Mouse (Mus musculus) heart, adult 11 months (tissue): ENCODE results near the gene Tgm4.
A peak's percentile ranks its signal among the peaks of the same experiment; 100 is the strongest.

ENCODE experiments used
- DNase-seq: peaks from one replicate; pipeline ENCODE4 v3.0.0; 2022

Tgm4 gene

DNA sequence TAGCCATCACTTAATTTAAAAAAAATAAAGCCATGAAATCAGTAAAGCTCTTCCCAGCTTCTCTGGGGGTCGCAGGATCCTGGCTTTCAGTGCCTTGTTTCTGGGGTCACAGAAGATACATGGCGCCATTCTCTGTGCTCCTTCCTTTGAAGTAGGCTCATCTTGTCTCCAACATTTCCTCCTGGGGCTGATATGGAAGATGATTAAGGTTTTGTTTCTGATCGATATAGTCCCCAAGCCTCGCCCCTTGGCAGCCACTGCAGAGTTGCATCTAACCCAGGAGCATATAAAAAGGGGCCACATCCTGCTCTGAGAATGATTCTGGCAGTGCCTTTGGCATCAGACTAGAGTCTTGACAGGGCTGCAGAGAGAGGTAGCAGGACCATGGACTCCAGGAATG lies at the start of gene Tgm4:
Gene Tgm4 (plus strand): TSS at position 301 of the 400 bp plus-strand sequence.
- no peak for DNase-seq

DNA sequence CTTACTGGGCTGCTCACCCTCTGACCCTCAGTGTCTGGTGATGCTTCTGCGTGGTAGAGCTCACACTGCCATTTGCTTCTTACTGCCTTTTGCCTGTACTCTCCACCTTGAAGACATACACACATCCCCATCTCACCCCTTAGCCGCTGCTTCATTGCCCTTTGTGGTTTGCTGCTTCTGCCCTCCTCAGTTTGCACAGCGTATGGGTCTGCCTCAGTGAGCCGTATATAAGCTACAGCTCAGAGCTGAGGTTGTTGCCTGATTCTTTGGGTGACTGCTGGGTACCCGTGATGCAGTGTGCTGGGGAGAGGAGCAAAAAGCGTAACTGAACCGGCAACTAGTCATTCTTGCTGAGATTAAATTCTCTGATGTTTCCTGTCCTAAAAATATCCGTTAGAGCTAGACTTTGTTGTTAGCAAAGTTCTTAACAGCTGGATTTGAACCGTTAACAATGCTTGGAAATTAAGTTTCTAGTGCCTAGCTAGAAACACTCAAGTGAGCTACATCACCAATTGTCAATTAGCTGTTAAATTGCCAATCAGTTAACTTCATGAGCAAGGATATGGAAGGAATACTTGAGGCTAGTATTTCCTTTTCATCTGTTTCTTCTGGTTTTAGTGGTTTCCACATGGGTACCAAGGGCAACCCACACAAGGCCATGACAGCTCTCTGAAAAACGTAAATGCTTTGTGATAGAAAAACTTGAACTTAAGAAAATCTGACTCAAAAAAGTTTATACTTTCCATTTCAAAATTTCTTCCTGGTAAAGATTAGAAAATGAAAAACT lies 35.9 kb upstream of the Tgm4 start:
- peak; percentile 84 for DNase-seq

DNA sequence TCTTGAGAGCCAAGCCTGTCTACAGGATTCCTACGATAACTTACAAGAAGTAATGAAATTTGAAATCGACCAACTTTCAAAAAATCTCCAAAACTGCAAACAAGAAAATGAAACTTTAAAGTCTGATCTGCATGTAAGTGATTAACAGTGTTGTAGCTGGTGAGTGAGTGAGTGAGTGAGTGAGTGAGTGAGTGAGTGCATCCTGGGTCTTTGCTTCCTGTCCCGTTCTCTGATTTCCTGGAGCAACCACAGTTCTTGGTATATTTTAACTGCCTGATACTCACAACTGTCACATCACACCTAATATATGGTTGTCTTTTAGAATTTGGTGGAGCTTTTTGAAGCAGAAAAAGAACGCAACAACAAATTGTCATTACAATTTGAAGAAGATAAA lies 35.3 kb upstream of the Tgm4 start:
- no peak for DNase-seq

DNA sequence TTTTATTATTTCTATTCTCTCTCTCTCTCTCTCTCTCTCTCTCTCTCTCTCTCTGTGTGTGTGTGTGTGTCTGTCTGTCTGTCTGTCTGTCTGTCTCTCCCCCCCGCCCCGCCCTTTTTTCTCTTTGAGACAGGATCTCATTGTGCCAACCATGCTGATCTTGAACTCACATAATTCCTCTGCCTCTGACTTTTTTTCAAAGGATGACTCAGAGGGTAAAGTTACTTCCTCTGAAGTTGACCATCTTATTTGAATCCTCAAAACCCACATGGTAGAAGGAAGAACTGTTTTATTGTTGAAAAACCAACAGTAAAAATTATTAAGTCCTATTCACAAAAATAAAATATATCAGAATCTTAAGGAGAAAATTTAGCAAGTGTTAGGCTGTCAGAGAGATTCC lies 29.8 kb upstream of the Tgm4 start:
- DNase-seq = no peak

DNA sequence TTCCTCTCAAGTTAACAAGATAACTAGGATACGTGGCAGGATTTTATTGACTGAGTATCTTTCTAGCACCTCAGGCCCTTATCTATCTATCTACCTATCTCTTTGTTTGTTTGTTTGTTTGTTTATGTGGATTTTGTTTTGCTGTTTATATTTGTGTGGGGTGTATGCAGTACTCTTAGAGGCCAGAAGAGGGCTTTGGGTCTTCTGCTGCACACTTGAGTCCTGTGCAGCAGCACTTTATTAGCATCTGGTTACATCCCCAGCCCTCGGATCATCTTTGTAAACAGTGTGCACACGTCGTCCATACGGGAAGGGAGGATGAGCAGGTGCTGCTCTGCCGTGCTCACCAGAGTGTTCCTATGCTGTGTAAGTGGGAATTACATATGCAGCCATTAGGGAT lies 28.5 kb upstream of the Tgm4 start:
- no peak for DNase-seq

DNA sequence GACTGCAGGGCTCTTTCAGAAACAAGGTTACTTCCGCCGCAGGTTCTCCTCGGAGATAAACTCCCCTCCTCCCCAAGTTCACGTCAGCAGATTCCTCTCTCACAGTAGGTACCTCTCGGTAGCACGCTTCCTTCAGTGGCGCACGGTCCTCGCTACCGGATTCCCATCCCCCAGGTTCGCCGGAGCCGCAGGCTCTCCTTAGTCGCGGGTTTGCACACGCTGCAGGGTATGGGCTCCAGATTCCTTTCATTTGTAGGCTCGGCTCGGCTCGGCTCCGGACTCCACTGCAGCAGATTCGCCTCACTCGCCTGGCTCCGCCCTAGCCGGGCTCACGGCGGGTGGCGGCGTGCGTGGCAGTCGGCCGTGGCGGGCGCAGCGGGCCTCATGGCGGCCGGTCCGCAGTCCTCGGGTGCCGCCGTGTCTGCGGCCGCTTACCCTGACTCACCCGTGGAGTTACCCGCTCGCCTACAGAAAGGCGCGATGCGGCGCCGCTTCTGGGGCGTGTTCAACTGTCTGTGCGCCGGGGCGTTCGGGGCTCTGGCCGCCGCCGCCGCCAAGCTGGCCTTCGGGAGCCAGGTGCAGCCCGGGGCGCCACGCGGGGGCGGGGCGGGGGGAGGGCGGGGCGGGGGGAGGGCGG lies 13.4 kb upstream of the Tgm4 start, which contains the start of gene Tmem42:
Gene Tmem42 (plus strand): TSS at position 332 of the 637 bp plus-strand sequence.
- DNase-seq = peak; percentile 99

DNA sequence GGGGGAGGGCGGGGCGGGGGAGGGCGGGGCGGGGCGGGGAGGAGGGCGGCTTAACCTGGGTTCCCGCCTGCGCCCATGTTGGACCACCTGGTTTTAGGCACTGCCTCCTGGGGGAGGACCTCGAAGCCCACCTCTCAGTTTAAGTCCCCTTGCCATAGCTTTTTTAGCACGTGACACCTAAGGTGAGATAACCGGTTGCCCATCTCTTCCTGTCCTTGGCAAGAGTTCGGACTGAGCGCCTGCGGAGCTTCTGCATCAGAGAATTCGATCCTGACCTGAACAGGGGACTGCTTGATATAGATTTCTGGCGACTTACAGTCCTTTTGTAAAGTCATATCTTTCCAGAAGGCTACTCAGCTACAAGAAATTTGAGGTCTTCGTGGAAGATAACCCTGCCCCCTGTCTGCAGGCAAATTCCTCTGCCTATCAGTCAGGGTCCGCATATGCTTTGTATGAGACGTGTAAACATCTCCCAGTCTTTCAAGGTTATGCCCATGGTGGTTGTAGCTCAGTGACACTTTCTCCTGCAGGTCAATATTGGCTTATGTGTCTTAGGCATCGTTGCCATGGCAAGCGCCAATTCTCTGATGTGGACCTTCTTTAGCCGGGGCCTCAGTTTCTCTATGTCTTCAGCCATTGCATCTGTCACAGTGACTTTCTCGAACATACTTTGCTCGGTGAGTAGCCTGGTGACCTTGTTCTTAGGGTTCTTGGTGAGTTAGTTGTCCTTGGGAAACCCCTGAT lies 12.7 kb upstream of the Tgm4 start:
- peak; percentile 89 for DNase-seq

DNA sequence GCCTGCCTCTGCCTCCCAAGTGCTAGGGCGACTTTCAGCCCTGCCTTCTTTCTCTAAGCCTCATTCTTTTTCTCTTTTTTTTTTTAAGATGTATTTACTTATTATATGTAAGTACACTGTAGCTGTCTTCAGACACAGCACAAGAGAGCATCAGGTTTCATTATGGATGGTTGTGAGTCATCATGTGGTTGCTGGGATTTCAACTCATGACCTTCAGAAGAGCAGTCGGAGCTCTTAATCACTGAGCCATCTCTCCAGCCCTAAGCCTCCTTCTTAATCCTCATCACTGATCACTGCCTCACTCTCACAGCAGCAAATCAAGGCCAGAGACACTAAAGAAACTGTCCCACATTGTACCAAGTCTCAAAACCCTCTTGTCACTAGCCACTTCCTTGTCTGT lies 10.3 kb upstream of the Tgm4 start:
- no peak for DNase-seq

DNA sequence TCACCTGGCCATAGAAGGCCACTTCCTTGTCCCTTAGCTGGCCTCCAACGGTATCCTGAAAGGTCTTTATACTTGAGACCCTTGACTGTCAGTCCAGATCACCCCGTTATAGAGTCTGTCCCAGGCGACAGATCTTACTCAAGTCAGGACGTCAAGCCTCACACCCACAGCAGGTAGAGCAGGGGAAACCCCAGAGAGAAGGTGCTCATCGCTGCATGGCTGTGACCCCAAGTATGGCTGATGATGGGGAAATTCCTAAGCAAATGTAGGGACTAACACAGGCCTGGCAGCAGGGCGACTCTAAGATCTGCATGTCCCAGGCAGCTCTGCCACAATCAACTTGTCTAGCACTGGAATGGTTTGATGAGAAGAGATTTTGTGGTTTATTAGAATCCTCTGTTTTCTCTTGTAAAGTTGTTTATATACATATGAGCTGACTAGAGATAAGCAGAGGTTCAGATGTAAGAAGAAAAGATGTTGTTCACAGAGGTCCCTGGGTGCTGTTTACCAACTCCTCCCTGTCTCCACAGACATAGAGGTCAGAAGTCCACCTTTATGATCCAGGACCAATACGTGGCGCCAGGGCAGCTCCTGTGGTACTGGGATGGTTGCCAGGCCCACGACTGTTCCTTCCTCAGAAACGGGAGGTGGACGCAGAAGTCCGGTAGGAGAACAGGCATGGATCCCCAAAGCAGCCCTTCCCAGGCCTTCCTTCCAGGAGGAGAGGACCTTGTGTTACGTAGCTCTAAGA lies 2.9 kb upstream of the Tgm4 start:
- no peak for DNase-seq

DNA sequence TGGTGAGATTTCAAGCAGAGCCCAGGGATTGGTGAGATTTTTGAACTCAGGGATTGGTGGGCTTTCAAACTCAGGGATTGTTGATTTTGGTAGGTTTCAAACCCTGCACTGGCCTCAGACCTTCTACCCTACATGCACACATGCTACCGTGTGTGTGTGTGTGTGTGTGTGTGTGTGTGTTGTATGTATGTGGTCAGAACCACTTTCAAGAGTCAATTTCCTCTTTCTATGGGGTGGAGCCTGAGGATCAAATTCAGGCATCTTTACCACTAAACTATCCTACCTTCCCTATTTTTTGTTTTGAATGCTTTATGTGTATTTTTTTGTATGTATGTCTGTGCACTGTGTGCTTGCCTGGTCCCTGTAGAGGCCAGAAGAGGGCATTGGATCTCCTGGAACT lies 13.1 kb downstream of the Tgm4 start:
- no peak for DNase-seq

DNA sequence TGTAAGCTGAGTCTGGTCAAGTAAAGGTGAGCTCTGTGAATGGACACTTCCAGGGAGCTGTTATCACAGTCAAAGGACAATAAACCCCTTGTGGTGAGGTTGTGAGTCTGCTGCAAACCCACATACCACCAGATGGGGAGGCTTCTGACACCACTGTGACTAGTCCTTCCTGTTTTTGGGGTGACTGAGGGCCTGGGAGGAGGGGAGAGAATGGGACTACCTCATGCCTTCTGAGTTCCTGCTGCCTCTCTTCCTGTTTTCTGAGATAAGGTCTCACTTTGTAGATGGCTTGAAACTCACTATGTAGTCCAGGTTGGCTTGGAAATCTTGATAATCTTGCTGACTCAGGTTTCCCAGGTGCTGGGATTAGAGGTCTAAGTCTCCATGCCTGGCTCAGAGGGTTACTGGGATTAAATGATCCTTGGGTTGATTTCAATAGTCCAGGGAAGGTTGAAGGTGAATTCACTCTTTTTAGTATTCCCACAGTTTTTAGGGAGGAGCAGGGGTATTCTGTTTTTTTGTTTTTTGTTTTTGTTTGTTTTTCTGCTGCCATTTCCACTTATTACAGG lies 24.3 kb downstream of the Tgm4 start:
- no peak for DNase-seq

DNA sequence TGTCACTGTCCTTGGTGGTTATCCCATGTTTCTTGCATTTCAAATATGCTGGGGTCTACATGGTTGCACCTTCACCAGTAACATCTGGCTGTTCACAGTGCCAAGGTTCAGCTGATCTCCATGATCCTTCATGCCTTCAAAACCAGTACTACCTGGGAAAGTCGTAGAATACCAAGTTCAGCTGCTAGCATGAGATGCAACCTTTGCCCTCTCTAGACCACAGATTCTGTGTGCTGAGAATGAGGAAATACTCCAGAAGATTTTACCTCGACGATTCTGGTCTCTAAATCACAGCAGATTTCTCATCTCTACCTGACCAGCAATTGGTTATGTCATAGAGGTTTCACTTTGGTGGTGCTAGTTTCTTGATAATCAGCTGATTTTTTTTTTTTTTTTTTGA lies 25.6 kb downstream of the Tgm4 start:
- DNase-seq = no peak

DNA sequence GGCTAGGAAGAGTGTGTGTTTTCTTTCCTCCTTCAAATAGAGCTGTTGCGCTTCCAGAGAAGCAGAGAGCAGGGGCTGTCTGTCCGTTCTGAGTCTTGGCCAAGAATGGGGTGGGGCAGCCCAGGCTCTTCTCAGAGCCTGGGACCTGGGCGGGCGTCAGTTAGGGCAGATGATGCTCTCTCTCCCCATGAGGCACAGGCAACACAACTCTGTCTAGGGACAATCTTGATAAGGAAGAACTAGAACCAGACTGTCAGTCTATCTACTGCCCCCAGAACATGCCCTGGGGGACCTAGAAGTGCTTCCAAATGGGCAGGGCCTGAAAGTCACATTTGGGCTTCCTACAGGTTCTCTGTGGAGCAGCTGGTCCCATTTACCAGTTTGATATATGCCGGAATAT lies 44.6 kb downstream of the Tgm4 start:
- DNase-seq = no peak

DNA sequence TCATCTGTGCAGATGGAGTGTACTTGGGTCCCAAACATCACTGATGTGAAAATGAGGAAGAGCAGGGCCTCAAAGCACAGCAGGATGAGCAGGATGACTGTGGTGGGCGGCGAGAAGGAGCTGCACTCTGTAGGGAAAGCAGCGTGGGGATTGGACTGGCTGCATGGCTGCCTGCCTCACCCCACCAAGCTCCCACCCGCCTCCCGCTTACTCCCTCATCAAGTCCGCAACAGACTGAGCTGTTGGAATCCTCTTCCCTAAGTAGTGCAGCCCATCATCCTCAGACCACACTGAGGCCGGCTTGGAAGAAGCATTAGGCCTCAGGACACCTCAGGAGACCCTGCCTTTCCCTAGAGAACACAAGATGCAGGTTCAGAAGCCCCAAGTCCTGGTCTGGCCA lies 45.8 kb downstream of the Tgm4 start:
- no peak for DNase-seq

DNA sequence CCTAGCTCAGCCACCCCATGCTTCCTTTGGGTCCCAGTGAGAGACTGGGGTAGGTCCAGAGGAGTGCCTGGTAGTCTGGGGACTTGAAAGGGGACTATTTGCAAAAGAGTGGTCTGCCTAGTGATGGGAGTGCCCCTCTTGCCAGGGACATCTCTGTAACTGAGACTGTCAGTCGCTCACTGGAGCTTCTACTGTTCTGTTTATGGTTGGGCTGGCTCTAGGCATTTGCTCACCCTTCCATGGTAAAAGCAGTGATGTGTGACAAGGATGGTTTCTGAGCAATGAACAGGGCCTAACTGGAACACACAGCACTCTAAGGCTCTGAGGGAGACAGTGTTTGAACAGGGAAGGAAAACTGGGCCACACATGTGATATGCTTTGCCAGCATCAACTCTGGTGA lies 46.3 kb downstream of the Tgm4 start:
- no peak for DNase-seq

DNA sequence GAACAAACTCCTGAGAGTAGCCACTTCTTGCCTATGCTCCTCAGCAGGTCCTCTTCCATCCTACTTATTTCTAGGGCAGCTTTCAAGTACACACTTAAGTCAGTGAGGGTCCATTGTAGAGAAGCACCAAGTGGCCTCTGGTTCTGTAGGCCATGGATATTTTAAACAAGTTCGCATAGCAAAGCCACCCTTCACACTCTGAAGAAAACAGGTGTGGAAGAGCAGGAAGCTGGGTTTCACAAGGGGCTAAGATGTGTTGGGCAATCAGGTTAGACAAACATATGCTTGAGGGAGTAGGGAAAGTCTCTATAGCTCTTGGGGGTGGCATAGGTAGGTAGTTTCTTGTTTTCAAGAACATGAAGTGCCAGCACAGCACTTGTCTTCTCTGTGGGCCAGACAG lies 50.8 kb downstream of the Tgm4 start:
- DNase-seq = no peak

DNA sequence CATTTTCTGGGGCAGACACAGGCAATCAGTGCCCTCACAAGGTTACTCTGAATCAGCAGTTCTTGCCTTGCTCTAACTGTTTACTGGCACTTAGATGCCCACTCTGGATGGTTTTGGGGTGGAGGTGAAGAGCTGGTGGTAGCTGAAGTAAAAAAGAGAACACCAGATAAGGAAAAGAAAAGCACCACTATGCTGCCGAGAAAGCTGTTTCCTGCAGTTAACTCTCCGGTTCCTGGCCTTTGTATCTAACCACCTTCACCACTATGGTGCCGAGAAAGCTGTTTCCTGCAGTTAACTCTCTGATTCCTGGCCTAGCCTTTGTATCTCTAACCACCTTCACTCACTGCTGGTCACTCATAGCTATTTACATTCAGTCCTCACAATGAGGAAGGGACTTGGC lies 53.0 kb downstream of the Tgm4 start:
- no peak for DNase-seq

DNA sequence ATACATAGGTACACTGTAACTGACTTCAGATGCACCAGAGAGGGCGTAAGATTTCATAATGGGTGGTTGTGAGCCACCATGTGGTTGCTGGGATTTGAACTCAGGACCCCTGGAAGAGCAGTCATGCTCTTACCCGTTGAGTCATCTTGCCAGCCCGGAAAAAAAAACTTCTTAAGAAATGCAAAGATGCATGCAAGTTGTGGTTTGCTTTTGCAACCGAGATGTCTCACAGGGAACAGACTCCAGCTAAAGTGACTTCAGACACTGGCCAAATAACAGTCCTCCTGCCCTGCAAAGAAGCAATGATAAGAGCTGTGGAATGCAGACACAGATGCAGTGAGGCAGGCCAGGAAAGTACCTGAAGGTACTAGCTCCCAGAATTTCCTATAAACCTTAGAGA lies 56.3 kb downstream of the Tgm4 start:
- no peak for DNase-seq

DNA sequence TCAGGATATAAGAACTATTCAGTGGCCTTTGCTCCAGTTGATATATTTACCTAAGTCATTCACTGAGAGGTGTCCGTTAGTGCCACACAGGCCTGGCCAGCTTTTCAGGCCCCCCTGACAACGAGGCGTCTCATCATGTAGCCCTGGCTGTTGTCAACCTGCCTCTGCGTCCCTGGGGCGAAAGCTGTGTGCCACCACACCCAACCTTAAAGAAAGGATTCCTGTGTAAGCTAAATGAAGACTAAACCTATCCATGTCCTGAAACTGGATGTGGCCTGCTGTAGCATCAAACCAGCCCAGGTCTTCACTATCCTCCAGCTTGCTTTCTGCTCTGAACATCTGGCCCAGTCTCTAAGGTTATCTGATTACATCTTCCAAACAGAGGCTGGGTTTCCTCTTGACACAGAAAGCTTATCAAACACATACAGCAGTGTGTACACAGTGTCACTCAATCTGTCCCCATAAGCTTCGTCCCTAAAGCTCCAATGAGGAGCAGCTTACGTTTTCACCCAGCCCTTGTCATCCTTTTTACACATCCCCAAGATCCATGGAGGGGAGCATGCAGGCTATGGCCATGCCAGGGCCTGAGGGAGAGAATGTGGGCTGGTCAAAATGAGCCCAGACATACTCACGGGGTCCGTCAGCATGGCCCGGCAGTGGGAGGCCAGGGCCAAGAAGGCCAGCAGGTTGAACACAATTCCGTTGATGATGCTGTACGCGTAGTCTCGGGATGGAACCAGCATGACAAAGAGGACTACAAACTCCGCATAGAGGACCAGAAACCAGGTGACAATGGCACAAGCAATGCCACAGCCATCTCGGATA lies 65.3 kb downstream of the Tgm4 start:
- DNase-seq = peak; percentile 78

DNA sequence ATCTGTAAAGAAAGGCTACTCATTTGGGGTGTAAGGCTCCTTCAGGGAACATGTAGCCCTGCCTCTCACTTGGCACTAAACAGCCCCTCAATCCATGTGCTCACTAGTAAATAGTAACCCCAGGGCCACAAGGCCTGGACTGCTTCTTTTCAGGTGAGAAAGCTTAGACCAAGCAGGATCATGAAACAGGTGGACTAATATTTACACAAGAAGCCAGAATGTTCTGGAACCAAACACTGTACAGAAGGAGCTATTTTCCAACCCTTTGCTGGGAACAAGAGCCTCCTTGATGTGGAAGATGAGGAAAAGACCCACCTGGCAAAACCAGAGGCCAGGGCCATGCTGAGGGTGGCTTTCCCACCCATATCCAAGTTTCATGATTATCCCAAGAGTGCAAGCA lies 68.9 kb downstream of the Tgm4 start:
- peak; percentile 10 for DNase-seq

DNA sequence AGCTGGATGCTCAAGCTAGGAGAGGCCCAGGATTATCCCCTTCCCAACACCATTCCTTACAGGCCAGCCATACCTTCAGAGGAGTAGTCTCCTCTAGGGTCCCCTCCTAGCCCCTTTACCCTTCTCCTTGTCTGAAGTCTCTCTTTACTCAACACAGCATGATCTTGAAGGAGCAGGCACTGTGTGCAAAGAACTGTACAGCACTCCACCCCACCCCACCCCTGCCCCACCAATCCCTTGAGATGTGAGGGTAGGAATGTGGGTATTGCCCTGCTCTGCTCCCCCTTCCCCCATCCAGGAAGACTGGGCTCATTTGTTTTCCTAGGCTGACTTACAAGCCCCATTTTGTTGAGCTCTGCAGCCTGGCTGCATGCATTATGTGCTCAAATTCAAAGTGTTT lies 69.8 kb downstream of the Tgm4 start:
- no peak for DNase-seq

DNA sequence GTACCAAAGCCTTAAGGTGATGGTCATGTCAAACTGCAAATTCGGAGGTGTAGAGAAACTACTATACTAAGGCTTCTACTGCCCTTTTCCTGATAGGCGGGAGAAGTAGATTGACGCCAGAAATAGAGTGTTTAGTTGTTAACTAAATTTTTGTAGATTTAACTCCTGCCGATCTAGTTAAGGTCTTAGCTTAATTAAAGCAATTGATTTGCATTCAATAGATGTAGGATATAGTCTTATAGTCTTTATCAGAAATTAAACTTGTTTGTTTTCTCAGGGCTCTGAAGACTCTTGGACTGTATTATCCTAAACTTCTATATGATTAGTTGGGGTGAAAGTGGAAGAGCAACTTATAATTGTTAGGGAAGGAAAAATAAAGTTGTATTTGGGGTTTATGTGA lies 72.7 kb downstream of the Tgm4 start:
- no peak for DNase-seq
